Mouse (Mus musculus): ENCODE measurements around the gene Selenon. TPM values are rescaled to one million over a fixed set of nuclear protein-coding genes. Genes with fewer than 3 reads are reported as not detected.
A peak's percentile ranks its signal among the peaks of the same experiment; 100 is the strongest.

Selenon gene
- polyA plus RNA-seq, 1 experiment = 46.4 TPM

- Histone ChIP-seq H3K79me2 (ENCODE audit: control insufficient read depth, insufficient read depth) (peaks cover 44% of the 10 kb centered on the region), H3K79me3 (ENCODE audit: low read depth) (peaks cover 26% of the 10 kb centered on the region), H3K4me3 (ENCODE audit: insufficient read depth, poor library complexity, severe bottlenecking) (peak within 1 kb of the TSS; percentile 43), H3K36me3 (ENCODE audit: control insufficient read depth, insufficient read depth) (peaks cover 6% of the 10 kb centered on the region), H3K27me3 (ENCODE audit: control insufficient read depth, insufficient read depth, insufficient read length) (no peaks in the 10 kb centered on the region), H3ac (ENCODE audit: control insufficient read depth, insufficient read length, low read depth) (peak within 1 kb of the TSS; percentile 86)
- no peak for TF ChIP-seq FOSL1 (IDR thresholded peaks at IDR 0.05; ENCODE audit: insufficient read depth, low read length, poor library complexity, severe bottlenecking)
- peak; percentile 2 for TF ChIP-seq MAX (IDR thresholded peaks at IDR 0.05)
Observed at GRCm38 (mm10) chr4:134510845-134511411, 41.0 kb downstream of the Selenon start, which contains the start of gene Aunip. TSS of gene Aunip (plus strand) at chr4:134510999.

GRCm38 (mm10) chr4:134510396-134510795 is 41.6 kb downstream of the Selenon start:
- Histone ChIP-seq H3K27me3 (ENCODE audit: control insufficient read depth, insufficient read depth, insufficient read length) (no peaks in the 10 kb centered on the region), H3K4me3 (ENCODE audit: insufficient read depth, poor library complexity, severe bottlenecking) (no peak overlapping the region), H3K36me3 (ENCODE audit: control insufficient read depth, insufficient read depth) (peaks cover 6% of the 10 kb centered on the region), H3ac (ENCODE audit: control insufficient read depth, insufficient read length, low read depth) (no peak overlapping the region), H3K79me3 (ENCODE audit: low read depth) (peaks cover 22% of the 10 kb centered on the region), H3K79me2 (ENCODE audit: control insufficient read depth, insufficient read depth) (peaks cover 39% of the 10 kb centered on the region)
- TF ChIP-seq FOSL1 (IDR thresholded peaks at IDR 0.05; ENCODE audit: insufficient read depth, low read length, poor library complexity, severe bottlenecking) (no peak), CEBPB (IDR thresholded peaks at IDR 0.05; ENCODE audit: low read depth) (no peak), CTCF (IDR thresholded peaks at IDR 0.05; ENCODE audit: control insufficient read depth, insufficient read depth, insufficient read length) (no peak), MYOD1 (IDR thresholded peaks at IDR 0.05; ENCODE audit: control insufficient read depth, insufficient read length, low read depth) (no peak), MAX (IDR thresholded peaks at IDR 0.05) (no peak), USF1 (IDR thresholded peaks at IDR 0.05; ENCODE audit: low read depth) (no peak), MYOG (IDR thresholded peaks at IDR 0.05; ENCODE audit: control insufficient read depth, extremely low read depth, insufficient read length) (no peak)

- no peak for TF ChIP-seq MYOD1 (IDR thresholded peaks at IDR 0.05; ENCODE audit: control insufficient read depth, insufficient read length, low read depth)
- no peak for TF ChIP-seq FOSL1 (IDR thresholded peaks at IDR 0.05; ENCODE audit: insufficient read depth, low read length, poor library complexity, severe bottlenecking)
- H3K27me3 ChIP-seq (ENCODE audit: control insufficient read depth, insufficient read depth, insufficient read length) = no peaks in the 10 kb centered on the region
- no peak overlapping the region for H3K4me3 ChIP-seq (ENCODE audit: insufficient read depth, poor library complexity, severe bottlenecking)
- peaks cover 8% of the 10 kb centered on the region for H3K79me2 ChIP-seq (ENCODE audit: control insufficient read depth, insufficient read depth)
- H3ac ChIP-seq (ENCODE audit: control insufficient read depth, insufficient read length, low read depth) = no peak overlapping the region
- H3K36me3 ChIP-seq (ENCODE audit: control insufficient read depth, insufficient read depth) = no peaks in the 10 kb centered on the region
- H3K79me3 ChIP-seq (ENCODE audit: low read depth) = peaks cover 5% of the 10 kb centered on the region
Observed at GRCm38 (mm10) chr4:134506713-134507112, 45.3 kb downstream of the Selenon start.

GRCm38 (mm10) chr4:134505966-134506594 is 45.9 kb downstream of the Selenon start:
- no peaks in the 10 kb centered on the region for H3K36me3 ChIP-seq (ENCODE audit: control insufficient read depth, insufficient read depth)
- H3K27me3 ChIP-seq (ENCODE audit: control insufficient read depth, insufficient read depth, insufficient read length) = no peaks in the 10 kb centered on the region
- no peak overlapping the region for H3ac ChIP-seq (ENCODE audit: control insufficient read depth, insufficient read length, low read depth)
- H3K79me2 ChIP-seq (ENCODE audit: control insufficient read depth, insufficient read depth) = peaks cover 1% of the 10 kb centered on the region
- H3K4me3 ChIP-seq (ENCODE audit: insufficient read depth, poor library complexity, severe bottlenecking) = no peak overlapping the region
- TF ChIP-seq MAX (IDR thresholded peaks at IDR 0.05) (no peak), MYOD1 (IDR thresholded peaks at IDR 0.05; ENCODE audit: control insufficient read depth, insufficient read length, low read depth) (no peak), CEBPB (IDR thresholded peaks at IDR 0.05; ENCODE audit: low read depth) (no peak), FOSL1 (IDR thresholded peaks at IDR 0.05; ENCODE audit: insufficient read depth, low read length, poor library complexity, severe bottlenecking) (no peak), USF1 (IDR thresholded peaks at IDR 0.05; ENCODE audit: low read depth) (no peak), MYOG (IDR thresholded peaks at IDR 0.05; ENCODE audit: control insufficient read depth, extremely low read depth, insufficient read length) (no peak), CTCF (IDR thresholded peaks at IDR 0.05; ENCODE audit: control insufficient read depth, insufficient read depth, insufficient read length) (no peak)
- no peaks in the 10 kb centered on the region for H3K79me3 ChIP-seq (ENCODE audit: low read depth)

- Histone ChIP-seq H3ac (ENCODE audit: control insufficient read depth, insufficient read length, low read depth) (no peak overlapping the region), H3K79me2 (ENCODE audit: control insufficient read depth, insufficient read depth) (no peaks in the 10 kb centered on the region), H3K36me3 (ENCODE audit: control insufficient read depth, insufficient read depth) (no peaks in the 10 kb centered on the region), H3K4me3 (ENCODE audit: insufficient read depth, poor library complexity, severe bottlenecking) (no peak overlapping the region), H3K79me3 (ENCODE audit: low read depth) (no peaks in the 10 kb centered on the region), H3K27me3 (ENCODE audit: control insufficient read depth, insufficient read depth, insufficient read length) (no peaks in the 10 kb centered on the region)
- TF ChIP-seq CTCF (IDR thresholded peaks at IDR 0.05; ENCODE audit: control insufficient read depth, insufficient read depth, insufficient read length) (no peak), CEBPB (IDR thresholded peaks at IDR 0.05; ENCODE audit: low read depth) (no peak), MYOD1 (IDR thresholded peaks at IDR 0.05; ENCODE audit: control insufficient read depth, insufficient read length, low read depth) (no peak), MAX (IDR thresholded peaks at IDR 0.05) (no peak), USF1 (IDR thresholded peaks at IDR 0.05; ENCODE audit: low read depth) (no peak), MYOG (IDR thresholded peaks at IDR 0.05; ENCODE audit: control insufficient read depth, extremely low read depth, insufficient read length) (no peak), FOSL1 (IDR thresholded peaks at IDR 0.05; ENCODE audit: insufficient read depth, low read length, poor library complexity, severe bottlenecking) (no peak)
Observed at GRCm38 (mm10) chr4:134505303-134505789, 46.6 kb downstream of the Selenon start.

Measured in C2C12 (cell line).